Mouse (Mus musculus) thymus, postnatal 4 days (tissue): ENCODE results near the gene Map3k21.

Experiments
- DNase-seq: peaks from one replicate; pipeline ENCODE4 v3.0.0; 2021

The Map3k21 gene

DNA sequence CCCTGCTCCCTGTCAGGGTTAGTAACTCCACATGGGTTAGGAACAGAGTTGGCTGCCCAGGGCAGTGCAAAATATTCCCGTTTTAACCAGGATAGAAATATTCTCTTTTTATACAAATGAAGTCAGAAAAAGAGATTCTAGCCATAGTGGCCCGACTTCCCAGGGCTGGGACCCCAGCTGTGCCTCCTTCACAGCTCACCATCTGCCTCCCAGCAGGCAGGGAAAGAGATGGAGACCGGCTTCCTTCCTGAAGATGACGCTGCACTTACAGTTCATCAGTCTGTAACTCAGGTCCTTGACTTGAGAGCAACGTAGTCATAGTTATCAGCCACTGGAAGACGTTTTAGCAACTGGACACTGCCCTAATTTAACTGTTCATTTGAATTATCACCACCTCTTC is 70.6 kb downstream of the Map3k21 start:
- no peak for DNase-seq

DNA sequence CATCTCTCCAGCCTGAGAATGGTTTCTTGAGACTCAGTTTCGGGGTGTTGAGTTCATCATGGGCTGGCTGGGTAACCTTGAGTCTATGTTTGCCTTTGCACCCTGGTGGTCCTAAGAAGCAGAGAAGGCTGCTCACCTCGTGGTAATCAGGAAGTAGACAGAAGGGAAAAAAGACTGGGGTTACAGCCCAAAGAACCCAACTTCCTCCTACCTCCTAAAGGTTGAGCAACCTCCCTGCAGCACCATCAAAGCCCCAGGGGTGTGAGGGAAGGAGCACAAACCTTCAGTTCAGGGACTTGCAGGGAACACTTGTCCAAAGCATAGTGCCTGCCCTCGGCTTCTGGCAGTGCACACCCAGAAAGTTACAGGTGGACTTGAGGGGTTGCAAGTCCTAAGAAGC is 73.3 kb downstream of the Map3k21 start:
- DNase-seq: no peak

DNA sequence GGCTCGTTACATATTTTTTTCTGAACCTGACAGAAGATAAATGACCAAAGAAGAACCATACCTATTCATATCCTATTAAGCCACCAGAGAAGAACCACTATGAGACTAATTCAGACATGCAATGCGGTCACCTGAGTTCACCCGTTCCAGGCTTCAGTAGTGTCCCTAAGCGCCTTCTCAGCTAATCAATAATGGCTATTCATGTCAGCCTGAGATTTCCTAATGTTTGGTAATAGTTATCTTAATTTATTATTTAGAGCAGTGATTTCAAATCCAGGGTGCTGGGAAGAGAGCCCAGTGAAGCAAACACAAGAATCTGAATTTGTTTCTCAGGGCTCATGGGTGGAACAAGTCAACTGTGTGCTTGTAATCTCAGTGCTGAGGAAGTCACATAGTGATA is 73.9 kb downstream of the Map3k21 start:
- no peak for DNase-seq

DNA sequence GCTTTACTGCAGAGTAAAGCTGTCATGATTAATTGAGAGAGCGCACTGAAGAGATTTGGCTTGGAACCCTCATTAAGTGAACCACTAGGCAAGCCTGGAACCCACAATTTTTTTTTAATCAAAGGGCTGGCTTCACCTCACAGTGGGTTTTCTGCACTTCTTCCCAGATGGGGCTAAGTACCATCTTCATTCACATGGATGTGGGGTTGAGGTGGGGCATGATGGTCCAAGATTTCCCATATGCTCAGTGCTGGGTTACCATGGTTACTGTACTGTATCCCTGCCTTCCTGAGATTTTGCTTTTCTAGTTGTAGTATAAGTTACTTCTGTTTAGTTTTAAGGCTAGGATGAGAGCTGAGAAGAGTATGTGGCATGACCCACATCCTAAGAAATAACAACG is 75.1 kb downstream of the Map3k21 start:
- no peak for DNase-seq

DNA sequence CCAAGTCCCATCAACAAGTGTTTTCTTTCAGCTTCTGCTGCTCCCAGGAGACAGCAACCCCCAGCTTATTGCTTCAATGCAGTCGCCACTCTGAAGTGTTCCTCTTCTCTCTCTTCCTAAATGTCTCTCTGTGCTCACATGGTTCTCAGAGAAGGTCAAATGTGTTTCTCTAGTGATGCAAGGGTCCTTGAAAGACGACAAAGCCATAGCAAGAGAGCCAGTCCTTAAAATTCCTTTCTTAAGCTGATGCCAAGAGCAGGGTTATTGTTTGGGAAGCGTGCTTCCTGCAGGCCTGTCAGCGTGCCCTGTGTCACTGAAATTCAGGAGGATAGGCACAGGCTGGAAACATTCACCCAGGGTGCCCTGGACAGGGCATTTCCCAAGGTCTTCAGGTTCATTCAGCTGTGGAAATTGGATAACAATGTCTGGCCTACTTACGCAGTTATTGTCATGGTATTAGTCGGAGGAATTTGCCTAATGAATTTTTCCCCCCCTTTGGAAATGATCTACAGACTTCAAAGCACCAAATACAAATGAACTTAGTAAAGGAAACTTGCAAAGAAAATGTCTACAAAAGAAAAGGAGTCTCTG is 76.8 kb downstream of the Map3k21 start:
- DNase-seq: no peak

DNA sequence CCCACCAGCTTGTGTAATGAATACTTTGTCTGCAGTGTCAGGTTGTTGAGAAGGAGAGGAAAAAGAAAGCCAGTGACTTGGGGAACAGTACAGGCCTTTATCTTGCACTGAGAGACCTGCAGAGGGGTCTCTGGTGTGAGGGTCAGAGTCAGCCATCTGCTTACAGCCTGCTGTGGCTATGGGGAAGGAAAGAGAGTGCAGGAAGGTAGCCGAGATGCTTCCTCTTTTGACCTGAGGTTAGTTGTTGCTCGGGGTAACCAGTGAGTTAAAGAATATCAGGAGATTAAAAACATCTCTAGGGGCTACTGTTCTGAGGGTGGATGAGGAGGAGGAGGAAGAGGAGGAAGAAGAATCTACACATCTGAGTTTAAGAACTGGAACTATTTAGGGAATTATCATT is 77.7 kb downstream of the Map3k21 start:
- DNase-seq: no peak

DNA sequence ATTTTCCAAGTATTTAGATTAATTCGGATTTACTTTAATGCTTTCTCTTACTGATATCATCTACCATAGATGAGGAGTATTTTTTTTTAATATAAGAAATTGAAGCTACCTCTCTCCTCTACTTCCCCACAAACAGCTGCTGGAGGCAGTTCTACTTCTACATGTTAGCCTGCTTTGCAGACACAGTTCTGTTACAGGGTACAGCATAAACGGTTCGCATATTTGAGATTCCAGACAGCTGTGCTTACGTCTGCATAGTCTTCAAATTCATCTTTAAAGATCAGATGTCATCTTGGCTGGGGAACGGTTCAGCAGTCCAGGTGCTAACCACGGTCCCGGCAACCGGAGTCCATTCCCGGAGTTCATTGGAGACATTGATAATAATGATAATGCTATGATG is 83.4 kb downstream of the Map3k21 start:
- DNase-seq: no peak

DNA sequence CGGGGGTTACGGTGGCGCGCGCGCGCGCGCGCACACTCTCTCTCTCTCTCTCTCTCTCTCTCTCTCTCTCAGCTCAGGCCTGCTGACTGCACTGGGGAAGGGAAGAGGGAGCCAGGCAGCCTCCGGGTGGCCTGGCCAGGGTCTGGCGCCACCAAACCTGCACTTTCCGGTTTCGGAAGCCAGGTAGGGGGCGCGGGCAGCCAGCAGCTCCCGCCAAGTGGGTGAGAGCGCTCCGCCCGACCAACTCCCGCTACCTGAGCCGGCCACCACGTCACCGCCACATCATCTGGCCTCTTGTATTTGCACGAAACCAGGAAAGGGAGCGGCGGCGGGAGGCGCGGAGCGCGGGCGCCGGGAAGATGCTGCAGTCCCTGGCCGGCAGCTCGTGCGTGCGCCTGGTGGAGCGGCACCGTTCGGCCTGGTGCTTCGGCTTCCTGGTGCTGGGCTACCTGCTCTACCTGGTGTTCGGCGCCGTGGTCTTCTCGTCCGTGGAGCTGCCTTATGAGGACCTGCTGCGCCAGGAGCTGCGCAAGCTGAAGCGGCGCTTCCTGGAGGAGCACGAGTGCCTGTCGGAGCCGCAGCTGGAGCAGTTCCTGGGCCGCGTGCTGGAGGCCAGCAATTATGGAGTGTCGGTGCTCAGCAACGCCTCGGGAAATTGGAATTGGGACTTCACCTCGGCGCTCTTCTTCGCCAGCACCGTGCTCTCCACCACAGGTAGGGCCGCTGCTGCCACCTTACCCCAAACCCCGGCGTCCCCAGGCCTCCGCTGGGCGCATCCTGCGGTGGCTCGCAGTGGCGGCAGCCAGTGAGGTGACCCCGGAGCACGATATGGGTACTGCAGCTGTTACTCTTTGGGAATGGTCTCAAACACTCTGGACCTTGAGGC is 85.1 kb downstream of the Map3k21 start, which contains the start of gene Kcnk1:
TSS of gene Kcnk1 (plus strand) at position 70 of the 886 bp plus-strand sequence.
- DNase-seq: peak; percentile 17

DNA sequence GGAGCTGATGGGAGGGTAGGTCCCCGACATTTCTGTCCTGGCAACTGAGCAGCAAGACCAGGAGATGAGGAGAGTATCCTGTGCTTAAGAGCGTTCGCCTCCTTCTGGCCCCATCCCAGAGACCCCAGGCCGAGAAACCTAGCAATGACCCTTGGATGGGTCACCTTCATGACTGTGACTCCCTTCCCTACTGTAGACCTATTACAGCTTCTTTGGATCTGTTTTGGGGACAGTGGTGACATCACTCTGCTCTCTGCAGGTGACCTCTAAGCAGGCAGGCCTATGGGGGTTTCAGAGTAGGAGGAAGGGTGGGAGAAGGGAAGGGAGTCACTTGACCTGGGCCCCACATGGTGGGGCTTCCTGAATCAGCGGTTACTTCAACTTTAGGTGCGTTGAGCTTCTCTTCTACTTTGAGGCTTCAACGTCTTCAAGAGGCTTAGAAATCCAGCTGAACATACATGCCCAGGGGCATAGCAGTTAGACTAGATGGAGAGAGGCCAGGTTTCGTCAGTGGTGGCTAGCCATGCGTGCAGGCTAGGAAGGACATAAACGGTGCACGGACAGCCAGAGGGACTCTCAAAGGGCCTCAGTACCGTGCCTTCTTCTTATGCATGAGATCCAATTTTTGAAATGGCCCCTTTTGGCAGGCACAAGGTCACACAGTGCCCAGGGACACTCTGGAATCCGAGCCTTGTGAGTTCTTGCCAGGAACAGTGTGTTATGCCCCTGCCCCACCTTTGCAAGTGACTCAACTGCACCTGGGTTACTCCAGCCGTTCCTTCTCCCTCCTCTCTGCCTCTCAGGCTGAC is 86.0 kb downstream of the Map3k21 start:
- no peak for DNase-seq

DNA sequence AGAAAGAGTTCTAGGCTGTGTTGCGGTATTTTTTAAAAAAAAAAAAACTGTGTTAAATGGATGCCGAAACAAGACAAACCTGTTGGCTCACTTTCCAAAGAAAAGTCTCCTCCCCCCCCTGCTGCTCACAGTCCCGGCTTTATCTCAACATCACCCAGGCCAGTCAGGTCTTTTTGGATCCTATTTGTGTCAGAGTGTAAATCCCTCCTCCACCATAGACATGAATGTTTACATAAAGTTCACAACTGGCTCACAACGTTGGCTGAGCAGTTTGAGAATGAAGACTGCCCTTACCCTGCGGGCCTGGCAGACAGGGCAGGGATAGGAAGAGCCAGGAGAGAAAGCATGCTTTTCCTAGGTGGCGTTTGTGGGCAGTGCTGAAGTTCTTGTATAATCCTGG is 86.7 kb downstream of the Map3k21 start:
- DNase-seq: no peak
